Mouse (Mus musculus): ENCODE data around the gene Gm49368. TPM values are rescaled to one million over a fixed set of nuclear protein-coding genes. Genes with fewer than 3 reads are reported as not detected.
A peak's percentile ranks its signal among the peaks of the same experiment; 100 is the strongest.
"Not testable (repeated sequence)": the region's sequence is repeated elsewhere in the genome, so short reads cannot be mapped to it uniquely, and the experiment has no call there.

The Gm49368 gene
- total RNA-seq (2021), result not detected

DNA sequence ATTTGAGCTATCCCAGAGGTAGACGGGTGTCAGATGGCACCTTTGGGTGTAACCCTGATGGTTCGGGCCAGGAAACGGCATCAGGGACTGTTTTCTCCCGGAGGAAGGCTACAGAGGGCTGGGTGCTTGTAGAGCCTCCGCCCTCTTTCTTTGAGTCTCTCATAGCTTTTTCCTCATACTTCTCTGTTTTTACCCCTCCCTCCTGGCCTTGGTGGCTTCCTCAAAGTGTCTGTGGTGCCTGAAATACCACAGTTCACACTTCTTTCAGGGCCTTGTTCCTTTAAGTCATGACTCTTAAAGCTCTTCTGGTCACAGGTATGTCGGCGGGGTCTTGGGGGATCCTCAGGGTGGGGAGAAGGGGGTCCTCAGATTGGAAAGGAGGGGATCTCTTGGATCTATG lies at the start of gene Gm49368, which contains the start of gene Itgam:
Gene Gm49368 (plus strand): TSS at position 228 of the 400 bp plus-strand sequence.
Gene Itgam (plus strand): TSS at position 185 of the 400 bp plus-strand sequence.
- intact Hi-C loops (cut with DNase I), result no loop called here
- no peak for DNase-seq

DNA sequence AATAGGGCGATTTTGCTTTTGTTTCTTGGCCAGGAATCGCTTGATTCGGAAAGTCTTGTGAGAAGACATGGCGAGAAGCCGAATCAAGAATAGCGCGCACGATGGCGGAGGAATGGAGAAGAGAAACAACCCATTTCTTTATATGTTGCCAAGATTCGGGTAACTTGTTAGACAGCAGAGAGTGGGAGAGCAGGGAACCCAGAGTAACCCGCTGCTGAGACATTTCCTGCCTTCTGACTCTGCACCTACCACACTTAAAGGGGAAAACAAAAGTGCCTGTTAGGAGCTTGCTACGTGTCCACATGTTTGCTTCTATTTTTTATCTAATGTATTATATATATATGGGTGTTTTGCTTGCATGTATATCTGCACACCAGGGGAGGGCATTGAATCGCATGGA lies 49.4 kb upstream of the Gm49368 start:
- DNase-seq, result no peak

DNA sequence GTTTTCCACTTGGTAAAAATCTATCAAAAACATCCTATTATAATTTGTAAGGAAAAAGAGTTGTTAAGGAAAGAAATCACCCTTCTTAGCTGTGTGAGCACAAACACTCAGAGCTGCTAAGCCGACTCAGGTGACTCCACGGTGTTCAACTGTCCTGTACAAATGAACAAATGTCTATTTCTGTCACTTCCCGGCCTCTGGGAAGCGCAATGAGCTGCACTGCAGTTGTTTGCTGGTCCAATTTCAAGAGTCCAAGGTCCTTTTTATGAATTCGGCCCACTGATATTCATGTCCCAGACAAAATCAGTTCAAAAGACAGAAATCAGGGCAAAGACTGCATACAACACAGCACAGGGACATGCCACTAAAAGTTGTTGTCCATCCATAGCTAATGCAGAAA lies 46.3 kb upstream of the Gm49368 start:
- intact Hi-C loops (cut with DNase I); DNase-seq: not testable (repeated sequence)

More for the DNA sequence above, 49.4 kb upstream of the Gm49368 start:
- intact Hi-C loops (cut with DNase I), result no loop called here

DNA sequence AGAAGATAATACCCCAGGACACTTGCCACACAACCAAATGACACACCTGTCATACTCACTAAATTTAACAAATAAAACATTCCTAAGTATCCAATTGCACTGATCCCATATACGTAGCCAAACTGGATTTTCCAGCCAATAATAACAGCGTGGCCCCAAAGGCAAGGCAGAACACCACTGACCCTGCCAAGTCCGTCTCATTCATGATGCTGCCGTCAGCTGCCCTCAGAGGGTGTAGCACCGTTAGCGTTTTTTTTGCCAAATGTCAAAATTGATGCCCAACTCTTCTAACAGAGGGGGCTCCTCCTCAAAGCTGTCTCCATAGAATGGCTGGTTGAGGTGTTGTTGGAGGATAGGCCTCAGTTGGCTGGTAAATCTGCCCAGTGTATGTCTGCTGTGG lies 45.8 kb upstream of the Gm49368 start:
- no peak for DNase-seq
- intact Hi-C loops (cut with DNase I), result no loop called here

DNA sequence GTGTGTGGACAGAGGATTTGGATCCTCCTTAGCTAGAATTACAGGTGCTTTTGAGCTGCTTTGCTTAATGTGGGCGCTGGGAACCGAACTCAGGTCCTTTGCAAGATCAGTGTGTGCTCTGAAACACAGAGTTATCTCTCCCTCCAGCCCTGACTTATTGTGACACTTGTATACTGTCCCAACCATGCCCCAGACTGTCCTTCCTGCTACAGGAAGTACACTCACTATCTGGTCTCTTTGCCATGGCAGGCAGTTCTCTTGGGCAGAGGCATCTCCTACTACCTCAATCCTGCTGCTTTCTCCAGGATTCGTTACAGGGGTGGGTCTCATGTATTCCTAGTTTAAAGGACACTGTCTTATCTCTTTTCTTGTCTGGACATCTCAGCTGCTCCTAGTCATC lies 44.2 kb upstream of the Gm49368 start:
- no peak for DNase-seq
- intact Hi-C loops (cut with DNase I), result no loop called here

DNA sequence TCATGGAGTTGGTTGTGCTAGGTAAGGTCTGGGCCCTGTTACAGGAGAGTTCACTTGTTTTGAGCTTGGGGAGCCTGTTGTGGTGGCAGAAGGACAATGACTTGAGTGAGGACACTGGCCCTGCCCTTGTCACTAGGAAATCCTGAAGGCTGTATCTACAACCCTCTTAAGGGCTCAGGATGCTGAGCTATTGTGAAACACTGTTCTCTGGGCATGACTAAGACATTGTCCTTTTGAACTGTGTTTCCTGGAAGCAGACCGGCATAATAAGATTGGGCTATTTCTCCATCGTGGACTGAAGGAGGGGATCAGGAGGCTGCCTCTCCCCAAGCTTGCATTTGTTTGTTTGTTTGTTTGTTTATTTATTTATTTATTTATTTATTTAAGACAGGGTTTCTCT lies 43.3 kb upstream of the Gm49368 start:
- no peak for DNase-seq
- intact Hi-C loops (cut with DNase I), result no loop called here

DNA sequence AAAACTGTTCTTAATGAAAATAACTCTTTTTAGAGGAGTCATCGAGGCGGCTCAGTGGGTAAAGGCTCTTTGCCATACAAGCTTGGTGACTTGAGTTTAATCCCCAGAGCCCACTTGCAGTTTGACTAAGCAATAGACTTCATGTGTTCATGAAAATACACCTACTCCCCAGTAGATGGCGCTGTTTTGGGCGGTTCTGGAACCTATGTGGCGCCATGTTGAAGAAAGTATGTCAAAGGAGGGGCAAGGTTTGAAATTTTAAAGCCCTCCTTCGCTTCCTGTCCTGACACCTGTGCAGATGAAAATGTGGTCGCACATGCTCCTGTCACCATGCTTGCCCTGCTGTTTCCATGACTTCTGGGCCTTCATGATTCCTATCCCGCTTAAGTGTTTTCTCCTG lies 39.5 kb upstream of the Gm49368 start:
- intact Hi-C loops (cut with DNase I), result no loop called here
- no peak for DNase-seq

DNA sequence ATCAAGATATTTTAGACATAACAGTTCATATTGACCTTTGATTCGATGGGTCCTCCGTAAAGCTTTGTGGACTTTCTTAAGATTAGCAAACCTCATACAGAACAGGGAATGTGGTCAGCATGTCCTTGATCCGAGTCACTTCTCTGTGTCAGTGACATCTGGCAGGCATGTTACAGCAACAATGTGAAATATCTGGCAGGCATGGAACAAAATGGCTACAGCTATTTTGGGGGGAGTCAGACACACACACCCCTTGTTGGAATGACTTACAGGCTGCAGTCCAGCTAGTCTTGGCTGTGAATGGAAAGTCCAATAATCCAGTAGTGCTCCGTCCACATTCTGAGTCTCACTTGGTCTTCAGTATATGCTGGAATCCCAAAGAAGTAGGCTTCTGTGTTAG lies 38.9 kb upstream of the Gm49368 start:
- intact Hi-C loops (cut with DNase I), result no loop called here
- DNase-seq, result no peak

DNA sequence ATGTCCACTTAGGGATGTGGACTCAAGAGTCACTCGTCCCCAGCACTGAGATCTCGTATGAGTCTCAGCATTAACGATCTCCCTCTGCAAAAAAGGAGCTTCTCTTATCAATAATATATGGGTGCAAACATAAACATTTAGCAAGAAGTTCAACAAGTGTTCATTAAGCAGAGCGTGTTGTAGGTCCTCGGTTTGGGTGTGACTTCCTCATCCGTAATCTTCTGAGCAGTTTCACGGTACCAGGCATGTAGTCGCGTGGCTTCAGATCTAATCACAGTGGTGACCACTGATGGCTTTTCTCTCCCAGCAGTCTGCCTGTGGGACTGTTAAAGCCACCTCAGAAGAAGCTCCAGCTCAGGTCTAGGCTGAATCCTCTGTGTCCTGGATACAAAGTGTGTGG lies 38.1 kb upstream of the Gm49368 start:
- intact Hi-C loops (cut with DNase I), result no loop called here
- no peak for DNase-seq

DNA sequence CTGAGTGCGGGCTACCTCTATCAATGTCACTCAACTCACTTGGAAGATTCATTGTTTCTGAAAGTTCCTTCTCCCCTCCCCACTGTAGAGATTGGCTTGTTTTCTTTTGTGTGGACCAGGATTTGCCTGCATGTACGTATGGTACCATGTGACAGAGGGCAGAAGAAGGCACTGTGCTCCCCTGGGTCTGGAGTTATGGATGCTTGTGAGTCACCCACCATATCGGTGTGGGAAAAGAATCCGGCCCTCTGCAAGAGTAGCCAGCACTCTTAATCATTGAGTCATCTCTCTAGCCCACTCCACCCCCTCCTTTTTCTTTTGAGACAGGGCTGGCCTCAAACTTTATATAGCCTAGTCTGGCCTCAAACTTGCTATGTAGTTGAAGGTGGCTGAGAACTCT lies 37.6 kb upstream of the Gm49368 start:
- intact Hi-C loops (cut with DNase I), result no loop called here
- no peak for DNase-seq

DNA sequence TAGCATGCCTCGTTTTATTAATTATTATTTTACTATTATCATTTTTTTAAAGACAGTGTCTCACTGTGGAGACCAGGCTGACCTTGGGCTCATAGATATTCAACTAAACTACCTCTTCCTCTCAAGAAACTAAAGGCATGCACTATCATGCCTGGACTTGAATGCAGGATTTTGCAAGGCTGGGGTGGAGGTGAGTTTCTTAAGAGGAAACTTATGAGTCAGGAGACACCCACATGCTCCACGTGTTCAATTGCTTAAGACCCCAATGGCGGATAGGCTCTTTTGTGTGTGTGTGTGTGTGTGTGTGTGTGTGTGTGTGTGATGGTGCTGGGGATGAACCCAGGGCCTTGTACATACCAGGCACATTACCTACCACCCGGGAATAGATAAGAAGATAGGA lies 37.1 kb upstream of the Gm49368 start:
- no peak for DNase-seq
- intact Hi-C loops (cut with DNase I), result no loop called here

DNA sequence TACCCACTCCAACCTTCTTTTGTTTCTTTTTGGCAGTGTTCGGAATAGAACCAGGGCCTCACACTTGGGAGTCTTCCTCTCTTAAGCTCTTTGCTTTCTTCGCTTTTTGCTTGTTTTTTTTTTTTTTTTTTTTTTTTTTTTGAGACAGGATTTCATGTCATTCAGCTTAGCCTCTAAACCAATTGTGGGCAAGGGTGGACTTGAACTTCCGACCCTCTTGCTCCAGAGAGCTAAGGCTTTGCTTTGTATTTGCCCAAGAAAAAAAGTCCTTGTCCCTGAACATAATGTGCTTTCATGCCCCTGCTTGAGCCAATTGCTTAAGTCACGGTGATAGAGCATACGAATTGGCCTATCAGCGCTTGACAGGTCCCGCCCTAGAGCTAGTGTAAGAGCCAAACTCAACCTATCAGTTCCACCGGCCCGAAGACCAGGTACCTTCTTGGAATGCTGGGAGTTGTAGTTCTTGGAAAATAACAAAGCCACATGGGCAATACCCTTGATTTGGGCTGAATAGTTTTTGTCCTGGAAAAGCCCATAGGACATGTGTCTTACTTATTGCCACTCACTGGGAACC lies 31.0 kb upstream of the Gm49368 start:
- intact Hi-C loops (cut with DNase I), result no loop called here

DNA sequence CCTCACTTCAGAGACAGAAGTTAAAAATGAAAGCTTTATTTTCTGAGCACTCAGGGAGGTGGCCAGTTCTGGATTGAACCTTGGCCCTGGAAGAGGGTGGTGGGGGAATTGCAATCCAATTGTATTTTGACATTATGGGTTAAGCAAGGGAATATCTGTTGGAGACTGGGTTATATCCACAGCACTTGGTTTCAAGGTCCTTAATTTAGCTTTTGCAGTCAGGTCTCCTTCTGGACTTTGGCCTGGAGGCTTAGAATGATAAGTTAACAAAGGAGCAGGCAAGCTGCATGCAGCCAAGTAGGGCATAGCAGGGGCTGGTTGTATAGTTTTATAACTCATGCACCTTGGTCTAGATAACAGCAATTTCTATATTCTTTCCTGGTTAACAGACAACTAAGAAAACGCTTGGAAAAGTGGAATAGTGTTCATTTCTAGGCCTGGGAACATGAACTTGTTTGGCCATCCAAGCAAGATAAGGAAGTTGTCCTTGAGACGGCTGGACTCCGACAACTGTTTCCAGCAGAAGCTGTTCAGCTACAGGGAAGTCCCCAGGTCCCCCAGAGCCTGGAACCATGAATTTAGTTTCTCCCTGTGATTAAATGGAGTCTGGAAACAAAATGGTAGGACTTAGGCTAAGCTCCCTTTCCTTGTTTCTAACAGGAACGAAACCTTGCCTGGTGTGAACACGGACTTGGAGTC lies 30.0 kb upstream of the Gm49368 start:
- DNase-seq, result no peak
- intact Hi-C loops (cut with DNase I), result no loop called here

More for the DNA sequence above, 31.0 kb upstream of the Gm49368 start:
- DNase-seq, result no peak

DNA sequence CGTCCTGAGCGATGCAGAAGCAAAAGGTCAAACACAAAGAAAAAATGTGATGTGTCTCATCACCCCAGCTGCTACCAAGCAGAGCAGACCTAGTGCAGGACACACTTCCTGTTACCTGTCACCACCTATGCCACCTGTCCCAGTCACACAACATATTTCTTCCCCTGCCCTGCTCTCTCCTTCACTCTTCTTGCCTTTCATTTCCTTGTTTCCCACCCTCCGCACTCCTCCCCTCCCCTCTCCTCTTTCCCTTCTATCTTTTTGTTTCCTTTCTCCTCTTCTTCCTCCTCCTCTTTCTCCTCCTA lies 29.5 kb upstream of the Gm49368 start:
- intact Hi-C loops (cut with DNase I), result no loop called here
- no peak for DNase-seq

DNA sequence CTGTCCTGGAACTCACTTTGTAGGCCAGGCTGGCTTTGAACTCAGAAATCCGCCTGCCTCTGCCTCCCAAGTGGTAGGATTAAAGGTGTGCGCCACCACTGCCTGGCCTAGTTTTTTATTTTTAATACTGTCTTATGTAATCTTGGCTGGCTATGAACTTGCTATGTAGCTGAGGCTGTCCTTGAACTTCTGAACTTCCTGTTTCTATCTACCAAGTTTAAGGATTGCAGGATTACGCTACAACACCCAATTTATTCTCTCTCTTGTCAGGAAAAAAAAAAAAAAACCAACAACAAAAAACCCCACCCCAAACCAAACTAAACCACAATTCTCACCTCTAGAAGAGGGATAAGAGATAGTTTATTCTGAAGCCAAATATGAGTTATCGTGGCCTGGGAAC lies 28.9 kb upstream of the Gm49368 start:
- no peak for DNase-seq
- intact Hi-C loops (cut with DNase I), result no loop called here

DNA sequence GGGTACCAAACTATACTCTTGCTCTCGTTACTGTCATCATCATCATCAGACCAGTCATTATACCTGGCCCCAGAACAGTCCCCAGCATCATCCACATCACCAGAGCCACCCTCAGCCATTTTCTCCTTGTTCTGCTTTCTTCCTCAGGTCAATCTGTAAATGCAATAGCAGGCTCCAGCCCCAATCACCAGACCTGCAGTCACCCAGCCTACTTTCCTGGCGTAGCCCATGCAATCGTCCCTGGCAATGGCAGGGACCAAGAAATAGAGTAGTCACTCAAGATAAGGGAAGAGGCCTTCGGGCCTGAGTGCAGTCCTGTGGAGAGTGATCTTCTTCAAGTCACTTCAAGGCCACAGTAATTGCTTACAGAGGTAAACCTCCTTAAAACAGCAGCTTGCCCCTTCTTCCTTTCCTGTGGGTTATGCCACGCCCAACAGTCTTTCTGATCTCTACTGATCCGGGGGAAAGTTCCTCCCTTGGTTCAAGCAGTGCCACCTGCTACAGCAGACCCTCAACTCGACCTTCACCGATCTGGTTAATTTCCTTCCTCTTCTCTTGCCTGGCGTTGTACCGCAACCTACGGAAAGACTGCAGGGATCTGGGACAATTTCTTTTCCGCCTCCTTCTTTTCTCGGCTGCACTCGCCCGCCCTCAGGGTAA lies 20.2 kb upstream of the Gm49368 start:
- intact Hi-C loops (cut with DNase I); DNase-seq: not testable (repeated sequence)

DNA sequence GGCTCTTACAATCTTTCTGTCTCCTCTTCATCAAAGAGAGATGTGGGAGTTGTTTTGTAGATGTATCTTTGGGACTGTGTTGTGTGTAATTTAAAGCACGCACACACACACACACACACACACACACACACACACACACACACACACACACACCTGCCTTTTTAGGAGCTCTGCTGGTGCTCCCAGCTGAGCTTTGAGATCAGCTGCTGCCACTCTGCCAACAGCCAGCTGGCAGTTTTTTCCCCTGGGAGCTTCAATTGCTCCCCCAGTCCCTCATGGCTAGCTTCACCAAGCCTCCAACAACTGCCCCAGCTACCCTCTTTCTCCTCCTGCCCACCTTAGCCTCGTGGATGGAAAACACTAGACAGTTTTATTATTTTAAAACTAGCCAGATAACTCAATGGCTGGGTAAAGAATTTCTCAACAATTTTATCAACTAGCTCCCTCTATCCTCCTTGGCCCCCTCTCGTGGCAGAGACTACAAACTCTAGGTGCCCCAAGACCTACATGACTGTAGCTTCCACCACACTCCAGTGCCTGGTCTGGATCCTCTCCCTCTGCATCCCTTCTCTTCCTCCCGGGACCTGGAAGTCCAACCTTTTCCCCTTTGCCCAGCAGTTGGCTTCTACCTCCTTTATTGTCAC lies 18.2 kb upstream of the Gm49368 start:
- intact Hi-C loops (cut with DNase I), result no loop called here
- no peak for DNase-seq

DNA sequence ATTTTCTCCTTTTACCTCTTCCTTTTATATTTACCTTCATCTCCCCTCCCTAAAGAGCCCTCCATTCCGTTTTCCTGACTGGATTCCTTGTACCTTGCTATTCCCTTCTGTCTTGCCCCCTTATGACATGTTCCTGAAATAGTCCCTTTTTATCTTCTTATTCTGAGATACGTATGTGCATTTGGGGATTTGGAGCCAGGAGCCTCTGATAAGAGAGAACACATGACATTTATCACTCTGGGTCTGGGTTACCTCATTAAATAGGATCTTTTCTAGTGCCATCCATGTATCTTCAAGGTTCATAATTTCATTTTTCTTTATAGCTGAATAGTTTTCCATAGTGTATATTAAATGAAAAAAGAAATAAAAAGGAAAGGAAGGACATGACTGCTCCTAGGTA lies 16.8 kb upstream of the Gm49368 start:
- no peak for DNase-seq
- intact Hi-C loops (cut with DNase I), result no loop called here

DNA sequence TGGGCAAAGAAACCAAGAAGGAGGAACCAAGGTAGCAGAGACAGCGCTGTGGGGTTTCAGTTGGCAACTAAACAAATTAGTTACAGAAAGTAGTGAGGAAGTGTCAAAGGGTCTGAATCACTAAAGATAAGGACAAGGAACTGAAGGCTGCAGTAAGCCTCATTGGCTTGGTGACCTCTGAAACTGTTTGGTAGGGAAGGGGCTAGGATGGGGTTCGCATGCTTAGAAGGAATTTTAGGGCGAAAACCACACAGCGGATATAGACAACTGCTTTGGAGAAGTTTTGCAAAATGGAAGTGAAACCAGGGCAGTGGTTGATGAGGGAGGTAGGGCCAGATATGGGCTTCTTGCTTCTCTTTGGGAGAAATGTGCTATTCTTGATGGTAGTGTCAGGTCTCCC lies 13.7 kb upstream of the Gm49368 start:
- DNase-seq, result no peak
- intact Hi-C loops (cut with DNase I), result no loop called here

DNA sequence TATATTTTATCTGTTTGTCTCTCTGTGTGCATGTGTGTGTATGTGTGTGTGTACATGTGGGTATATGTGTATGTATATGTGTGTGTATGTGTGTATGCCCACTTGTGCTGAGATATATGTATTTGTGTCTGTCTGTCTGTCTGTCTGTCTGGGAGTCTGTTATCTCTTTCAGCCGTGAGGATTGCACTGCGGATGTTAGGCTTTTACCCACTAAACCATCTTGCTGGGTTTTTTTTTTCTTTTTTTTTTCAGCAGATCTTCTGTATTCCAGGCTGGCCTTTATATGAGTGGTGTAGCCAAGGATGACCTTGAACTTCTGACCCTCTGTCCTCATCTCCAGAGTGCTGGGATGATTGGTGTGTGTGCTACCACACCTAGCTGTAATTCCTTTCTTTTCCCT lies 13.2 kb upstream of the Gm49368 start:
- DNase-seq, result no peak

DNA sequence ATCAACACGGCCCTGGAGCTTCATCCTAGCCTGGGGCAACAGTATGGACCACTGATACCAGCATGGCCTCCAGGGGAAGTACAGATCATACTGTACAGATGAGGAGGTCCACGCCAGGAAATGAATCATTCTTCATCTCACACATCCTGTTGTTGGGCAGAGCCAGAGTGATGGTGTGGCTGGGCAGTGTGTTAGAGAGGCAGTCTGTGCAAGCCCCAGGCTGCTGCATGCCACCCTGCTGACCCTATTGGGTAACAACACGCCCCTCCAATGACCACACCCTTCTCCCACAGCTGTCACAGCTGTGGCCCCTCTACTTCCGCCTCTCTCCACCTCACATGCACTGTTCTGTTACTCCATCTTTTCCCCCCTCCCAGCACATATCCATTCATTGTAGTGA lies 11.7 kb upstream of the Gm49368 start:
- peak in 1 of 2 experiments; percentile 7 for DNase-seq
- intact Hi-C loops (cut with DNase I), result no loop called here

More for the DNA sequence above, 13.2 kb upstream of the Gm49368 start:
- intact Hi-C loops (cut with DNase I), result no loop called here

DNA sequence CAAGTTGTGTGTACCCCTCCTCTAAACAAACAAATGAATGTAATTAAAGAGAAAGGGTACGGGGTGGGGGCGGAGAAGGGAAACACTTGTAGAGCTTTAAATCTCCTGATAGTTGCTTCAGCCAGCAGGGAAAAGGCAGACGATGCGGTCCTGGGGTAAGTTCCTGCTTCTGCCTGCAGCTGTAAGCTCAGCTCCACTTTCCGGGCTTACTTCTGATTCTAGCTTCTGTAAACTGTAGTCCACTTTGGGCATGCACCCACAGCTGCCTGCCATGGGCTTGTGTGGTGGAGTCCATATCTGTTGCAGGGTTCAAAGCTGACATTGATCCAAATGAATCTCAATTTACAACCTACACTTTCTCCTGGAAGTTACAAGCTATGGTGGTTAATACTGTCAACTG lies 9.4 kb upstream of the Gm49368 start:
- DNase-seq, result no peak

More for the DNA sequence above, 9.4 kb upstream of the Gm49368 start:
- intact Hi-C loops (cut with DNase I), result no loop called here
